Mouse (Mus musculus): ENCODE data around the gene Smg7. TPM values are rescaled to one million over a fixed set of nuclear protein-coding genes. Genes with fewer than 3 reads are reported as not detected.

Smg7 gene
- polyA plus RNA-seq, 1 experiment from 2014 or later, result 32.7 TPM

- no peak overlapping the region for H3K27ac ChIP-seq (replicated peaks)
- no peak overlapping the region for H3K4me2 ChIP-seq
- no peak overlapping the region for H3K4me3 ChIP-seq
- no peak overlapping the region for H3K9ac ChIP-seq
- no peak for ATAC-seq (ENCODE audit: low FRiP score, low read depth)
- no peaks in the 10 kb centered on the region for H3K27me3 ChIP-seq
- no peaks in the 10 kb centered on the region for H3K9me3 ChIP-seq
- 93% methylated on average over 3 of the region's 3 CpGs for WGBS
- H3K4me1 ChIP-seq (replicated peaks), result no peaks in the 10 kb centered on the region
- peaks cover 39% of the 10 kb centered on the region for H3K36me3 ChIP-seq
Observed at GRCm38 (mm10) chr1:152835061-152835460, 67.4 kb downstream of the Smg7 start.

GRCm38 (mm10) chr1:152832316-152832715, 70.1 kb downstream of the Smg7 start:
- 89% methylated on average over 6 of the region's 6 CpGs for WGBS
- Histone ChIP-seq H3K9me3 (no peaks in the 10 kb centered on the region), H3K4me1 (replicated peaks) (no peaks in the 10 kb centered on the region), H3K9ac (no peak overlapping the region), H3K4me3 (no peak overlapping the region), H3K27ac (replicated peaks) (no peak overlapping the region), H3K27me3 (no peaks in the 10 kb centered on the region), H3K4me2 (no peak overlapping the region), H3K36me3 (peaks cover 16% of the 10 kb centered on the region)
- no peak for ATAC-seq (ENCODE audit: low FRiP score, low read depth)

- Histone ChIP-seq H3K4me2 (no peak overlapping the region), H3K27ac (replicated peaks) (no peak overlapping the region), H3K9ac (no peak overlapping the region), H3K36me3 (peaks cover 10% of the 10 kb centered on the region; the same call in 1 of the 2 replicates), H3K27me3 (no peaks in the 10 kb centered on the region), H3K4me3 (no peak overlapping the region), H3K9me3 (no peaks in the 10 kb centered on the region), H3K4me1 (replicated peaks) (no peaks in the 10 kb centered on the region)
- 85% methylated on average over 5 of the region's 5 CpGs for WGBS
- no peak for ATAC-seq (ENCODE audit: low FRiP score, low read depth)
Observed at GRCm38 (mm10) chr1:152831619-152832018, 70.8 kb downstream of the Smg7 start.

DNA sequence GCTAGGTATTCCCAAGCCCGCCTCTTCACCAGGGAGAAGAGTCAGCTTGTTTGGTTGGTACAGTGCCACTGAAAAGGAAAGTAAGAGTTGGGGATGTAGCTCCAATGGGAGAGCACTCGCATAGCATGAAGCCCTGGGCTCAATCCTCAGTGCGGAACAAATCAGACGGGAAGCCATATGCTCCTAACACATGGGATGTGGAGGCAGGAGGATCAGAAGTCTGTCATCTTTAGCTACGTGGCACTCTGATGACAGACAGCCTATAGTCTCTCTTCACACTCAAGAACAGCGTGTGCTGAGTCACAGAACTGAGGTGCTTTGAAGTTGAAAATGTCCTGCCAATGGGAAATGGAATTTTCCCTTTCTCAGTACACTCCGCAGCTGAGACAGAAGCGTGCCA, 71.4 kb downstream of the Smg7 start:
- no peaks in the 10 kb centered on the region for H3K4me1 ChIP-seq (replicated peaks)
- H3K4me2 ChIP-seq, result no peak overlapping the region
- no peaks in the 10 kb centered on the region for H3K9me3 ChIP-seq
- H3K27ac ChIP-seq (replicated peaks), result no peak overlapping the region
- peaks cover 4% of the 10 kb centered on the region; the same call in 1 of the 2 replicates for H3K36me3 ChIP-seq
- 75% methylated on average over 8 of the region's 8 CpGs for WGBS
- ATAC-seq (ENCODE audit: low FRiP score, low read depth), result no peak
- no peak overlapping the region for H3K9ac ChIP-seq
- H3K4me3 ChIP-seq, result no peak overlapping the region
- H3K27me3 ChIP-seq, result no peaks in the 10 kb centered on the region

- H3K4me3 ChIP-seq, result no peak overlapping the region
- H3K4me1 ChIP-seq (replicated peaks), result no peaks in the 10 kb centered on the region
- H3K9me3 ChIP-seq, result no peaks in the 10 kb centered on the region
- H3K27ac ChIP-seq (replicated peaks), result no peak overlapping the region
- 92% methylated on average over 9 of the region's 9 CpGs for WGBS
- no peak overlapping the region for H3K9ac ChIP-seq
- ATAC-seq (ENCODE audit: low FRiP score, low read depth), result no peak
- H3K36me3 ChIP-seq, result no peaks in the 10 kb centered on the region
- H3K4me2 ChIP-seq, result no peak overlapping the region
- no peaks in the 10 kb centered on the region for H3K27me3 ChIP-seq
Observed at GRCm38 (mm10) chr1:152830054-152830453, 72.4 kb downstream of the Smg7 start.

DNA sequence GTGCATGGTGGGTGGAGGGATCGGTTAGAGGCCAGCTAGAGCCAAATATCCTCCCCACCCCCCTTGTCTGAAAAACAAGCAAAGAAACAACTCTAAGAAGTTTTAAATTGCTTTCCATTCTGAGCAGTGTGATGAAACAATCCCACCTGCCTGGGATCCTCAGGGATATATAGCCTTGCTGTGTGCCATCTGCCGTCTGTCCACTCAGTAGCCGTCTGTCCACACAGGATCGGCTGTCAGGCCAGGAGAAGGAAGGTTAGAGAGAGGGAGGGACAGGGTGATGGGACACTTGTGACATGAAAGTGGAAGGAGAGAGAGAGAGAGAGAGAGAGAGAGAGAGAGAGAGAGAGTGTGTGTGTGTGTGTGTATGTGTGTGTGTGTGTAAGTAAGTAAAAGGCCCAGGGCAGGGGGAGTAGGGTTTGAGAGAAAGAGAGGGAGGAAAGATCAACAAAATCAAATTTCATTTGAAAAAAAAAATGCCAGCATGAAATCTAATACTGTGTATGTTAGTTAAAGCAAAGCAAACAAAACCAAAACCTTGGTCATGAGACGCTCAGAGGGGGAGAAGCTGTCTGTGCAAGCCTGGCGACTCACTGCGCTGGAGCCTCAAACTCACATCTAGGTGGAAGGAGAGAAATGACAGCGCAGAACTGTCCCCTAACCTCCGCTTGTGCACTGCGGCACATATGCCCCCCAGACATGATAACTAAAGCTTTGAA, 73.7 kb downstream of the Smg7 start:
- H3K9ac ChIP-seq, result no peak overlapping the region
- H3K4me1 ChIP-seq (replicated peaks), result no peaks in the 10 kb centered on the region
- no peaks in the 10 kb centered on the region for H3K36me3 ChIP-seq
- H3K27ac ChIP-seq (replicated peaks), result no peak overlapping the region
- no peak overlapping the region for H3K4me2 ChIP-seq
- ATAC-seq (ENCODE audit: low FRiP score, low read depth), result no peak
- no peak overlapping the region for H3K4me3 ChIP-seq
- 78% methylated on average over 10 of the region's 10 CpGs for WGBS
- no peaks in the 10 kb centered on the region for H3K27me3 ChIP-seq
- H3K9me3 ChIP-seq, result no peaks in the 10 kb centered on the region

GRCm38 (mm10) chr1:152828168-152828567, 74.3 kb downstream of the Smg7 start:
- Histone ChIP-seq H3K4me2 (no peak overlapping the region), H3K27me3 (no peaks in the 10 kb centered on the region), H3K4me3 (no peak overlapping the region), H3K27ac (replicated peaks) (no peak overlapping the region), H3K36me3 (no peaks in the 10 kb centered on the region), H3K9ac (no peak overlapping the region), H3K4me1 (replicated peaks) (no peaks in the 10 kb centered on the region), H3K9me3 (no peaks in the 10 kb centered on the region)
- WGBS, result 67% methylated on average over 5 of the region's 5 CpGs
- ATAC-seq (ENCODE audit: low FRiP score, low read depth), result no peak

DNA sequence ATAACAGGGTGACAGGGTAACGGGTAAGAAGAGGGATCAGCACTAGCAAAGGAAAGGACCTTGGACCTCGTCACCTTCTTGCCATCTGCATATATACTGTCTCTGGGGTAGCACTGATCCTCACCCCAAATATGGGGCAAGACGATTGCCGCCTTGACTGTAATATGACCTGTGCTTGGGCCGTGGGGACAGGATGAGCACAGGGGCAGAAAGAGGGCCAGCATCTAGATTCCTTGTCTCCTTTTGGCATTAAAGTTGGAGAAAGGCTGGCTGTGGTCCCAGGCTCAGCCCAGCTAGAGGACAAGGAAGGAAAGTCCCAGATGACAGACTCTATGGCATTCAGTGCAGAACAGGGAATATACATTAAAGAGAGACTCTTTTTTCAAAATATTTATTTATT, 76.0 kb downstream of the Smg7 start:
- 83% methylated on average over 5 of the region's 5 CpGs for WGBS
- Histone ChIP-seq H3K36me3 (no peaks in the 10 kb centered on the region), H3K9ac (no peak overlapping the region), H3K9me3 (no peaks in the 10 kb centered on the region), H3K27ac (replicated peaks) (no peak overlapping the region), H3K27me3 (no peaks in the 10 kb centered on the region), H3K4me1 (replicated peaks) (no peaks in the 10 kb centered on the region), H3K4me2 (no peak overlapping the region), H3K4me3 (no peak overlapping the region)
- ATAC-seq (ENCODE audit: low FRiP score, low read depth), result no peak

DNA sequence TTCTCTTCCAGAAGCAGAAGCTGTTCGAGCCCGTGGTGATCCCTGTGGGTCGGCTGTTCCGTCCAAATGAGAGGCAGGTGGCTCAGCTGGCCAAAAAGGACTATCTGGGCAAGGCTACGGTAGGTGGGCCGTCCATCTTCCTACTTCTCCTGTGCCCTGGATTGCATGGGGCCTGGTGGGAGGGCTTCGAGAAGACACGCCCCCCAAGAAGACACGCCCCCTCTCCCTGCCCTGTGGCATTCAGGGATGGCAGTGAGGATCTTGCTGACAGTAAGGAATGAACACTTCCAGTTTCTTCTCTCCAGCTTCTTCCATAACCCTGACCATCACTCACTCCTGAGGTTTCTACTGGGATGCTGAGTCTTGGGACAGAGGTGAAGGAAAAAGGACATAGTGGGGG, 78.2 kb downstream of the Smg7 start:
- Histone ChIP-seq H3K27me3 (no peaks in the 10 kb centered on the region), H3K9ac (no peak overlapping the region), H3K4me2 (no peak overlapping the region), H3K4me3 (no peak overlapping the region), H3K36me3 (no peaks in the 10 kb centered on the region), H3K9me3 (no peaks in the 10 kb centered on the region), H3K4me1 (replicated peaks) (no peaks in the 10 kb centered on the region), H3K27ac (replicated peaks) (no peak overlapping the region)
- 76% methylated on average over 9 of the region's 9 CpGs for WGBS
- ATAC-seq (ENCODE audit: low FRiP score, low read depth), result no peak

- ATAC-seq (ENCODE audit: low FRiP score, low read depth), result no peak
- peaks cover 16% of the 10 kb centered on the region for H3K4me1 ChIP-seq (replicated peaks)
- H3K9me3 ChIP-seq, result no peaks in the 10 kb centered on the region
- H3K4me2 ChIP-seq, result no peak overlapping the region
- H3K27me3 ChIP-seq, result no peaks in the 10 kb centered on the region
- 85% methylated on average over 4 of the region's 4 CpGs for WGBS
- H3K4me3 ChIP-seq, result no peak overlapping the region
- no peak overlapping the region for H3K9ac ChIP-seq
- H3K36me3 ChIP-seq, result no peaks in the 10 kb centered on the region
- H3K27ac ChIP-seq (replicated peaks), result no peak overlapping the region
Observed at GRCm38 (mm10) chr1:152821746-152822145, 80.7 kb downstream of the Smg7 start.

DNA sequence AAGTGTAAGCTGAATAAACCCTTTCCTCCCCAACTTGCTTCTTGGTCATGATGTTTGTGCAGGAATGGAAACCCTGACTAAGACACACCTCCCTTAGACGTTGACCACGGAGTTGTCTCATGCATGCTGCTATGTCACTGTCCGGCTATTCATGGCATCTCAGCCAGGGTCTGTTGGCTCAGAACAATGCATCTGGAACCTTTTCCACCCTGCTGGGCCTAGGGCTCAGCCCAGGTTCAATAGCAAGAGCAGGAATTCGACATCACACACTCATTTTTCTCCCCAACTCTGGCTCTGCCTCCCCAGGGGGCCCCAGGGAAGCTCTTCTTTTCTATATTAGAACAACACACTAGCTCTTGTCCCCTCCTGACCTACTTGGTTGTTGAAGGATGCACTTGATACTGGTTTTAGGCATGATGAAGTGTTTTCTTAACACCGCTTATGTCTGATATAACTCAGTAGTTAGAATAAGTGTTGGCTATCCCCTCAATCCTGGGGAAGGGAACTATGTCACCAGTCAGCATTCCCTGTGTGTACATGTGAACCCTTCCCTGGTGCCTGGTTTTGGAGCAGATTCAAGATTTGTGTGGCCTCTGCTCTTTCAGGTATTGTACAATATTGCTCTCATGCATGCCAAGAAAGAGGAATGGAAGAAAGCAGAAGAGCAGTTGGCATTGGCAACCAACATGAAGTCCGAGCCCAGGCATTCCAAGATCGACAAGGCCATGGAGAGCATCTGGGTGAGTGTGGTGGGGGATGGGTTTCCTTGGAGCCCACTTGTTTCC, 81.3 kb downstream of the Smg7 start:
- Histone ChIP-seq H3K36me3 (no peaks in the 10 kb centered on the region), H3K27me3 (no peaks in the 10 kb centered on the region), H3K4me3 (no peak overlapping the region), H3K27ac (replicated peaks) (no peak overlapping the region), H3K4me1 (replicated peaks) (peaks cover 22% of the 10 kb centered on the region), H3K9ac (no peak overlapping the region), H3K4me2 (no peak overlapping the region), H3K9me3 (no peaks in the 10 kb centered on the region)
- WGBS, result 66% methylated on average over 7 of the region's 7 CpGs
- ATAC-seq (ENCODE audit: low FRiP score, low read depth), result no peak

GRCm38 (mm10) chr1:152819558-152819957, 82.9 kb downstream of the Smg7 start:
- WGBS, result 83% methylated on average over 6 of the region's 6 CpGs
- no peak for ATAC-seq (ENCODE audit: low FRiP score, low read depth)

More at GRCm38 (mm10) chr1:152819558-152819957, 82.9 kb downstream of the Smg7 start:
- Histone ChIP-seq H3K4me1 (replicated peaks) (peaks cover 35% of the 10 kb centered on the region), H3K9me3 (no peaks in the 10 kb centered on the region), H3K4me2 (no peak overlapping the region), H3K36me3 (no peaks in the 10 kb centered on the region), H3K27ac (replicated peaks) (no peak overlapping the region), H3K27me3 (no peaks in the 10 kb centered on the region), H3K4me3 (no peak overlapping the region), H3K9ac (no peak overlapping the region)
